Mouse (Mus musculus) midbrain, embryonic 13.5 days (tissue): ENCODE data around the gene Bbx. TPM values are rescaled to one million over a fixed set of nuclear protein-coding genes. Genes with fewer than 3 reads are reported as not detected.

ENCODE experiments used
- ATAC-seq: fragments of 200-750 bp; cut with Nextera tagmentation; 2 replicates; pipeline ENCODE4 v1.8.0; 2017; ENCODE audit warnings: mild to moderate bottlenecking, moderate TSS enrichment, moderate library complexity
- H3K27ac ChIP-seq: fragments of 300-500 bp; sonication (generic); 2 replicates; pipeline ENCODE4 v1.5.1; 2015; ENCODE audit warnings: inconsistent platforms, mild to moderate bottlenecking, moderate library complexity
- H3K27me3 ChIP-seq: fragments of 300-500 bp; sonication (generic); 2 replicates; pipeline ENCODE4 v1.6.1; 2015; ENCODE audit warnings: mild to moderate bottlenecking, inconsistent platforms
- H3K36me3 ChIP-seq: fragments of 300-500 bp; sonication (generic); 2 replicates; pipeline ENCODE4 v1.6.1; 2015; ENCODE audit warnings: mild to moderate bottlenecking, inconsistent platforms
- H3K4me1 ChIP-seq: fragments of 300-500 bp; sonication (generic); replicated peaks from 2 replicates; pipeline ENCODE4 v1.6.1; 2015; ENCODE audit warnings: inconsistent platforms
- H3K4me2 ChIP-seq: fragments of 300-500 bp; sonication (generic); replicated peaks from 2 replicates; pipeline ENCODE4 v1.6.1; 2015; ENCODE audit warnings: moderate library complexity, mild to moderate bottlenecking, inconsistent platforms
- H3K4me3 ChIP-seq: fragments of 300-500 bp; sonication (generic); replicated peaks from 2 replicates; pipeline ENCODE4 v1.5.1; 2015; ENCODE audit warnings: mild to moderate bottlenecking, inconsistent platforms
- H3K9ac ChIP-seq: fragments of 300-500 bp; sonication (generic); replicated peaks from 2 replicates; pipeline ENCODE4 v1.6.1; 2015; ENCODE audit warnings: mild to moderate bottlenecking, inconsistent platforms
- H3K9me3 ChIP-seq: fragments of 300-500 bp; sonication (generic); 2 replicates; pipeline ENCODE4 v1.6.1; 2016; ENCODE audit warnings: mild to moderate bottlenecking, inconsistent platforms
- WGBS: fragments of 180-500 bp; shearing (Covaris S2); methylation state at CpG from one replicate; pipeline ENCODE4 v1.1.7; 2015; 5-methylcytosine and 5-hydroxymethylcytosine counted together
- polyA plus RNA-seq: library from polyadenylated mRNA; unstranded; fragments of >200 nt; fragmentation: Nextera tagmentation; extraction: Ambion mirVana; gene quantifications from 2 replicates; pipeline ENCODE4 v1.2.1, GENCODE M21; 2015

Bbx gene
- polyA plus RNA-seq, 1 experiment from 2014 or later = 27.7 TPM

DNA sequence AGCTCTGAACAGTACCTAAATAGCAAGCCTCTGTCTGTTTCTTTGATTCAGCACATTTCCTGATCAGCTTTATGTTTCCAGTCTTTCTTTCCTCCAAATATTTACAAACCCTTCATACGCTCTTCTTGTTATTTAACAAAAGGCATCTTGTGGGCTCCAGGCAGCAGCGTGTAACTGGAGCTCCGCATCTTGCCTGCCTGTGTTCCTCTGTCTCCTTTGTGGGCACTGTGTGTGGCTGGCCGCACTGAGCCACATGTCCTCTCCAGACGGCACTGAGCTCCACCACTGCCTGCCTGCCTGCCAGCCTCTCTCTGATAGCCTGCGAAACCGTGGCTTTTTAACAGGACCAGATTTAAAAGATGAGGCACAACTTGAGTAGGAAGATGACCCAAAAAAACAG is 259.4 kb downstream of the Bbx start:
- Histone ChIP-seq H3K9me3 (no peaks in the 10 kb centered on the region), H3K9ac (no peak overlapping the region), H3K27me3 (no peaks in the 10 kb centered on the region), H3K4me3 (no peak overlapping the region), H3K4me1 (no peaks in the 10 kb centered on the region), H3K27ac (no peak overlapping the region), H3K36me3 (no peaks in the 10 kb centered on the region), H3K4me2 (no peak overlapping the region)
- 54% methylated on average over 7 of the region's 7 CpGs for WGBS
- no peak for ATAC-seq

GRCm38 (mm10) chr16:50170812-50171211 is 261.4 kb downstream of the Bbx start:
- Histone ChIP-seq H3K4me2 (no peak overlapping the region), H3K9ac (no peak overlapping the region), H3K27me3 (no peaks in the 10 kb centered on the region), H3K36me3 (no peaks in the 10 kb centered on the region), H3K4me3 (no peak overlapping the region), H3K27ac (no peak overlapping the region), H3K4me1 (no peaks in the 10 kb centered on the region), H3K9me3 (no peaks in the 10 kb centered on the region)
- 93% methylated on average over 5 of the region's 5 CpGs for WGBS
- ATAC-seq = no peak

DNA sequence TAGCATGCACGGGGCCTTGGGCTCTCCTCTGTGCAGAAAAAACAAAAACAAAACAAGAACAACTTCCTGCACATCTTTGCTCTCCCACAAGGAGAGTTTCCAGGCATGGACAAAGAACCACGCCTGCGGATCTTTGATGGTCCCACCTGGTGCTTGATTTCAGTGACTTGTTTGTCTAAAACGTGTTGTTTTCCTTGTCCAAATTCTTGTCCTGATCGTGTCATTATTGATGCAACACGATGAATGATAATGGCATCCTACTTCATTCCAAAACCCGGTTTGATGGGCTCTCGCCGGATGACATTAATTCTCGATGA is 264.2 kb downstream of the Bbx start:
- Histone ChIP-seq H3K36me3 (no peaks in the 10 kb centered on the region), H3K9ac (no peak overlapping the region), H3K27me3 (no peaks in the 10 kb centered on the region), H3K9me3 (no peaks in the 10 kb centered on the region), H3K4me2 (no peak overlapping the region), H3K4me3 (no peak overlapping the region), H3K4me1 (no peaks in the 10 kb centered on the region), H3K27ac (no peak overlapping the region)
- ATAC-seq = no peak
- WGBS = 86% methylated on average over 10 of the region's 10 CpGs

GRCm38 (mm10) chr16:50167231-50167982 is 264.8 kb downstream of the Bbx start:
- H3K4me1 ChIP-seq = no peaks in the 10 kb centered on the region
- no peaks in the 10 kb centered on the region for H3K36me3 ChIP-seq
- no peak overlapping the region for H3K4me2 ChIP-seq
- H3K4me3 ChIP-seq = no peak overlapping the region
- no peak overlapping the region for H3K9ac ChIP-seq
- no peak overlapping the region for H3K27ac ChIP-seq
- no peaks in the 10 kb centered on the region for H3K27me3 ChIP-seq
- WGBS = 82% methylated on average over 16 of the region's 16 CpGs
- ATAC-seq = no peak
- H3K9me3 ChIP-seq = no peaks in the 10 kb centered on the region

GRCm38 (mm10) chr16:50160418-50161271 is 271.5 kb downstream of the Bbx start:
- Histone ChIP-seq H3K36me3 (no peaks in the 10 kb centered on the region), H3K4me2 (no peak overlapping the region), H3K4me3 (no peak overlapping the region), H3K4me1 (no peaks in the 10 kb centered on the region), H3K9ac (no peak overlapping the region), H3K9me3 (no peaks in the 10 kb centered on the region), H3K27ac (no peak overlapping the region), H3K27me3 (no peaks in the 10 kb centered on the region)
- 92% methylated on average over 11 of the region's 11 CpGs for WGBS
- ATAC-seq = peak; percentile 43; the same call in 1 of the 2 replicates

- ATAC-seq = no peak
- Histone ChIP-seq H3K27me3 (no peaks in the 10 kb centered on the region), H3K4me2 (no peak overlapping the region), H3K9me3 (no peaks in the 10 kb centered on the region), H3K4me3 (no peak overlapping the region), H3K27ac (no peak overlapping the region), H3K36me3 (no peaks in the 10 kb centered on the region), H3K4me1 (no peaks in the 10 kb centered on the region), H3K9ac (no peak overlapping the region)
- 89% methylated on average over 5 of the region's 5 CpGs for WGBS
Measured at GRCm38 (mm10) chr16:50158546-50158945, 273.6 kb downstream of the Bbx start.

- H3K36me3 ChIP-seq = no peaks in the 10 kb centered on the region
- H3K4me2 ChIP-seq = no peak overlapping the region
- no peaks in the 10 kb centered on the region for H3K4me1 ChIP-seq
- H3K4me3 ChIP-seq = no peak overlapping the region
- 93% methylated on average over 4 of the region's 4 CpGs for WGBS
- H3K27me3 ChIP-seq = no peaks in the 10 kb centered on the region
- H3K27ac ChIP-seq = no peak overlapping the region
- H3K9me3 ChIP-seq = no peaks in the 10 kb centered on the region; the same call in 1 of the 2 replicates
- no peak overlapping the region for H3K9ac ChIP-seq
- no peak for ATAC-seq
Measured at GRCm38 (mm10) chr16:50149606-50150005, 282.6 kb downstream of the Bbx start.

GRCm38 (mm10) chr16:50147900-50148299 is 284.3 kb downstream of the Bbx start:
- 80% methylated on average over 2 of the region's 2 CpGs for WGBS
- Histone ChIP-seq H3K9me3 (no peaks in the 10 kb centered on the region; the same call in 1 of the 2 replicates), H3K4me1 (no peaks in the 10 kb centered on the region), H3K4me2 (no peak overlapping the region), H3K4me3 (no peak overlapping the region), H3K27ac (no peak overlapping the region), H3K27me3 (no peaks in the 10 kb centered on the region), H3K36me3 (no peaks in the 10 kb centered on the region), H3K9ac (no peak overlapping the region)
- no peak for ATAC-seq

Other genes with a start within 250 kb of the Bbx start
- gene Ccdc54, start 158.8 kb upstream of the Bbx start, polyA plus RNA-seq = not detected in 2 replicates